Mouse (Mus musculus) CH12.LX (cell line): ENCODE measurements around the gene Ano9.

Source experiments
- CTCF ChIP-seq, 2 experiments: IDR thresholded peaks in 1 of 2; conservative IDR thresholded peaks in 1 of 2; 2 replicates each; pipeline ENCODE4 v1.5.1; 2011 to 2012; ENCODE audit warnings: low read depth in 2 of 2, low read length in 2 of 2, improper control_type of control experiment in 1 of 2, inconsistent platforms in 1 of 2, mild to moderate bottlenecking in 1 of 2, moderate library complexity in 1 of 2
- ELF1 ChIP-seq: IDR thresholded peaks from 2 replicates; pipeline ENCODE4 v1.6.1; 2014; ENCODE audit warnings: low read depth, mild to moderate bottlenecking, inconsistent platforms, low read length, improper control_type of control experiment
- EP300 ChIP-seq: IDR thresholded peaks from 2 replicates; pipeline ENCODE4 v1.6.1; 2011; ENCODE audit warnings: low read length, improper control_type of control experiment
- GABPA ChIP-seq: IDR thresholded peaks from 2 replicates; pipeline ENCODE4 v1.6.1; 2012; ENCODE audit warnings: low read depth, low read length, improper control_type of control experiment, inconsistent platforms; ENCODE audit not compliant: insufficient replicate concordance
- POLR2A ChIP-seq: IDR thresholded peaks from 2 replicates; pipeline ENCODE4 v1.6.1; 2011; ENCODE audit warnings: low read depth, mild to moderate bottlenecking, improper control_type of control experiment, low read length

- peak; percentile 91 for TF ChIP-seq ELF1
- no peak for TF ChIP-seq CTCF (conservative IDR thresholded peaks at IDR 0.05 in 1 of 2, IDR thresholded peaks at IDR 0.05 in 1 of 2; ENCODE audit: low read depth in 2 of 2, low read length in 2 of 2)
- TF ChIP-seq POLR2A = no peak
- TF ChIP-seq GABPA = no peak
- no peak for TF ChIP-seq EP300
Measured at GRCm38 (mm10) chr7:141088473-141088872, 29.1 kb downstream of the Ano9 start.
